Mouse (Mus musculus) kidney, embryonic 16.5 days (tissue): ENCODE measurements around the gene Gpc4. TPM values are rescaled to one million over a fixed set of nuclear protein-coding genes. Genes with fewer than 3 reads are reported as not detected.
A peak's percentile ranks its signal among the peaks of the same experiment; 100 is the strongest.

Experiments used
- ATAC-seq: fragments of 200-750 bp; cut with Nextera tagmentation; 2 replicates; pipeline ENCODE4 v1.8.0; 2017; ENCODE audit warnings: moderate TSS enrichment; ENCODE audit not compliant: low FRiP score, low TSS enrichment
- H3K27ac ChIP-seq: fragments of 300-500 bp; sonication (generic); 2 replicates; pipeline ENCODE4 v1.5.1; 2014; ENCODE audit warnings: low read length
- H3K27me3 ChIP-seq: fragments of 300-500 bp; sonication (generic); 2 replicates; pipeline ENCODE4 v1.6.1; 2014; ENCODE audit warnings: low read length, control low read depth, mixed read lengths; ENCODE audit not compliant: insufficient read depth
- H3K36me3 ChIP-seq: fragments of 300-500 bp; sonication (generic); 2 replicates; pipeline ENCODE4 v1.6.1; 2014; ENCODE audit warnings: low read length, control low read depth, mixed read lengths; ENCODE audit not compliant: insufficient read depth
- H3K4me1 ChIP-seq: fragments of 300-500 bp; sonication (generic); 2 replicates; pipeline ENCODE4 v1.6.1; 2014; ENCODE audit warnings: low read length, control low read depth, mixed read lengths; ENCODE audit not compliant: insufficient read depth
- H3K4me2 ChIP-seq: fragments of 300-500 bp; sonication (generic); replicated peaks from 2 replicates; pipeline ENCODE4 v1.6.1; 2014; ENCODE audit warnings: low read depth, low read length
- H3K4me3 ChIP-seq: fragments of 300-500 bp; sonication (generic); 2 replicates; pipeline ENCODE4 v1.5.1; 2014; ENCODE audit warnings: mild to moderate bottlenecking, low read length
- H3K9ac ChIP-seq: fragments of 300-500 bp; sonication (generic); replicated peaks from 2 replicates; pipeline ENCODE4 v1.6.1; 2014; ENCODE audit warnings: low read length
- H3K9me3 ChIP-seq: fragments of 300-500 bp; sonication (generic); 2 replicates; pipeline ENCODE4 v1.6.1; 2016; ENCODE audit warnings: low read length, control low read depth
- WGBS: fragments of 180-500 bp; shearing (Covaris S2); extraction: QIAGEN DNeasy Blood & Tissue Kit; methylation state at CpG from one replicate; pipeline ENCODE4 v1.1.7; 2014; 5-methylcytosine and 5-hydroxymethylcytosine counted together
- polyA plus RNA-seq: library from polyadenylated mRNA; unstranded; fragments of >200 nt; fragmentation: Nextera tagmentation; extraction: Ambion mirVana; gene quantifications from 2 replicates; pipeline ENCODE4 v1.2.1, GENCODE M21; 2015

The Gpc4 gene
- polyA plus RNA-seq, 1 experiment from 2014 or later = 107 TPM

DNA sequence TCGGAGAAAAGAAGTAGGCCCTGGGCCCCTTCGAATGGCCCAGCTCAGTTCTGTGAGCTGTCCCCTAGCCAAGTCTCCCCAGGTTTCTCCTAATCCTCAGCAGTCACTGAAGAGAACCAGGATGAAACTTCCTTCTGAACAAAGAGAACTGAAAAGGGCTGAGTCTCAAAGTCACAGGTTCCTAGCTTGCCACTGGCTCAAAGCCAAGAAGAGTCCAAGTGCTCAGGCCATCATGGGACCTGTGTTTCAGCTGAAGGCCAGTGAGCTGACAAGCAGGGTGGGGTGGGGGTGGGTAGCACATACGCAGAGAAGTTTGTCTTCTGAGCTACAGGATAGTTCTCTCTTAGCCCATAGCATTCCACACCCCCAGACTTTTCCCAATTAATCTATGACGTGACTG lies 36.3 kb downstream of the Gpc4 start:
- no peaks in the 10 kb centered on the region for H3K9me3 ChIP-seq
- no peak overlapping the region for H3K9ac ChIP-seq
- H3K27ac ChIP-seq = 0 out of 2 replicates have a peak overlapping the region, but pooled peaks have one; percentile 8
- WGBS = 76% methylated on average over 4 of the region's 4 CpGs
- H3K36me3 ChIP-seq = no peaks in the 10 kb centered on the region
- peaks cover 3% of the 10 kb centered on the region; the same call in 1 of the 2 replicates for H3K27me3 ChIP-seq
- no peak overlapping the region for H3K4me3 ChIP-seq
- H3K4me2 ChIP-seq = no peak overlapping the region
- no peak for ATAC-seq
- H3K4me1 ChIP-seq = no peaks in the 10 kb centered on the region

DNA sequence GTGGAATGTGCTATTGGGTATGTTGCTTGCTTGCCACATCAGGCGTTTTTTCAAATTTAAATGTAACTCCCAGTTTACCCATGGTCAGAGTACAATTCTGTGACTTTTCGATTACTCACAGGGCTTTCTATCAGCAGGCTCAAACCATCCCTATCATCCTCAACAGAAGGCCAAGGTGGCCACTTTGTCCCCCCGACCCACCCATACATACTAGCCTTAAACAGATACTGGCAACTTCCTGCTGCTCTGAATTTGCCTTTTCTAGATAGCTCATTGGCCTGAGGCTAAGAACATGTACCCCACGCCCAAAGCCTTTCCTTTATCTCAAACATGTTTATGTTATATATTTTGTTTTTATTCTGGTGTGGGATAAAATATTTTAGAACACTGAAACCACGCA lies 51.4 kb downstream of the Gpc4 start:
- Histone ChIP-seq H3K36me3 (no peaks in the 10 kb centered on the region), H3K27ac (no peak overlapping the region), H3K4me2 (no peak overlapping the region), H3K9me3 (no peaks in the 10 kb centered on the region), H3K9ac (no peak overlapping the region), H3K4me3 (no peak overlapping the region), H3K27me3 (no peaks in the 10 kb centered on the region; the same call in 1 of the 2 replicates), H3K4me1 (no peaks in the 10 kb centered on the region; the same call in 1 of the 2 replicates)
- 90% methylated on average over 5 of the region's 5 CpGs for WGBS
- no peak for ATAC-seq

DNA sequence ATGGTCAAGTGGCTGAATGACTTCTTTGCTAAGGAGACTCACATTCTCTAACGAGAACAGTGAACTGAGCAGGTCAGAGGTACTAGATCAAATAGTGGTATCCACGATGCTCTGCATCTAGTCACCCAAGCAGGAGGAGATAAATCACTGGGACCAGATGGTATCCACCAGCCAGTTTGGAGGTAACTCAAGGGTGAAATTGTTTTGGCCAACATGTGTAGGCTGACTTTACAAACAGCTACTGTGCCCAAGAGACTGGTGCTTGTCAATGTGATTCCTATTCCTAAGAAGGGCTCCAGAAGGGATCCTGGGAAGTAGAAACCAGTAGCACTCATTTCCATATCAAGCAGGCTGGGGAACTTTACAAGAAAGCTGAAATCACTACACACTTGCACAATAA lies 55.4 kb downstream of the Gpc4 start:
- peak overlapping the region; percentile 43; the same call in 1 of the 2 replicates for H3K27ac ChIP-seq
- H3K9ac ChIP-seq = no peak overlapping the region
- H3K27me3 ChIP-seq = no peaks in the 10 kb centered on the region; the same call in 1 of the 2 replicates
- ATAC-seq = peak; percentile 59; the same call in 1 of the 2 replicates
- no peak overlapping the region for H3K4me2 ChIP-seq
- H3K4me1 ChIP-seq = no peaks in the 10 kb centered on the region; the same call in 1 of the 2 replicates
- H3K9me3 ChIP-seq = no peaks in the 10 kb centered on the region
- no peaks in the 10 kb centered on the region for H3K36me3 ChIP-seq
- 24% methylated on average over 2 of the region's 2 CpGs for WGBS
- no peak overlapping the region for H3K4me3 ChIP-seq

DNA sequence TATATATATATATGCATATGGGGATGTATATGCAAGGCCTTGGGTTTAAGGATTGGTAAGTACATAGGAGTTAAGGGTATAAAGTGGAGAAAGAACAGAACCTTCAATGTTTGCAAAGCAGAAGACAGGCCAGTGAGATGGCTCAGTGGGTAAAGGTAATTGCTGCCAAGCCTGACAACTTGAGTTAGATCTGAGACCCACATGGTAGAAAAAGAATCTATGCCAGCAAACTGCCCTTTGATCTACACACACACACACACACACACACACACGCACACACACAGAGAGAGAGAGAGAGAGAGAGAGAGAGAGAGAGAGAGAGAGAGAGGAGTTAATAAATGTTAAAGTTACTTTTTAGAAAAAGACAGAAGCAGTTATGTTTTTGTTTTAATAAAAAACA lies 56.1 kb downstream of the Gpc4 start:
- WGBS = no CpG with 5 or more reads among the region's 1 CpGs
- H3K4me2 ChIP-seq = no peak overlapping the region
- H3K9ac ChIP-seq = no peak overlapping the region
- no peak overlapping the region for H3K27ac ChIP-seq
- ATAC-seq = no peak
- no peaks in the 10 kb centered on the region; the same call in 1 of the 2 replicates for H3K4me1 ChIP-seq
- H3K36me3 ChIP-seq = no peaks in the 10 kb centered on the region
- H3K4me3 ChIP-seq = no peak overlapping the region
- H3K27me3 ChIP-seq = no peaks in the 10 kb centered on the region; the same call in 1 of the 2 replicates
- H3K9me3 ChIP-seq = no peaks in the 10 kb centered on the region

DNA sequence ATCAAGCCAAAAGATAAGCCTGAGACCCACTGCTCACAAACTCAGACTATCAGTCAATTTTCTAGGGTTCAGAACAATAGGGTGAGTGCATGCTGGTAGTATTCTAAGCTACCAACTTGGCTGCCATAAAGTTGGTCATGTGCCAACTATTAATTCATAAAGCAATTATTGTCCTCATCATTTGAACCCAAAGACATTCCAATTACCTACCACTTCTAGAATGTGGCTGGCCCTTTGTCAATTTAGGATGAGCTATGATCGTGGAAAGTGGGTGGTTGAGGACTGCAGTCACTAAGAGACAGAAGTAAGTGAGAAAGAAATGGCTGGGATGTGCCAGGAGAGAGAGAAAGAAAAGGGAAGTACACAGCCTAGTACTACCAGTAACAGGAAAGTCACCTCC lies 61.3 kb downstream of the Gpc4 start:
- Histone ChIP-seq H3K27ac (no peak overlapping the region), H3K4me1 (no peaks in the 10 kb centered on the region), H3K36me3 (no peaks in the 10 kb centered on the region), H3K27me3 (peaks cover 3% of the 10 kb centered on the region; the same call in 1 of the 2 replicates), H3K4me3 (no peak overlapping the region), H3K9me3 (no peaks in the 10 kb centered on the region), H3K4me2 (no peak overlapping the region), H3K9ac (no peak overlapping the region)
- no peak for ATAC-seq
- WGBS = 86% methylated on average over 1 of the region's 1 CpGs

DNA sequence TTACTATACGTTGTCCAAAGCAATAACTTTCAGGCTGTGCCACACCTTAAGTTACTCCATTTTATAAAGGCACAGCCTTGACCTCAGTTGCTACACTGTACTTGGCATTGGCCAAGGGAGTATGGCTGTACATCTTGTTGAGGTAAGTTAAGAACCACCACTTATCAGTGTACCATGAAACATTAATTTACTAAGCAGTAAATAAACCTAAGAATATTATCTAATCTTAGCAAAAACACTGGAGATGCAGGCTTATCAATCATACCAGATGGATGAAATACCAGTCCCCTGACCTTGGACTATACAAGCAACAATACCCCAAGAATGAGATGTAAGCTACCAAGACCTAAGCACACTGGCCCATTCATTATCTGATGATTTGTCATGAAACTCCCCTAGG lies 63.1 kb downstream of the Gpc4 start:
- Histone ChIP-seq H3K27ac (no peak overlapping the region), H3K9me3 (no peaks in the 10 kb centered on the region), H3K4me1 (no peaks in the 10 kb centered on the region), H3K4me2 (no peak overlapping the region), H3K27me3 (peaks cover 3% of the 10 kb centered on the region; the same call in 1 of the 2 replicates), H3K36me3 (no peaks in the 10 kb centered on the region), H3K4me3 (no peak overlapping the region), H3K9ac (no peak overlapping the region)
- 71% methylated on average over 1 of the region's 1 CpGs for WGBS
- no peak for ATAC-seq

DNA sequence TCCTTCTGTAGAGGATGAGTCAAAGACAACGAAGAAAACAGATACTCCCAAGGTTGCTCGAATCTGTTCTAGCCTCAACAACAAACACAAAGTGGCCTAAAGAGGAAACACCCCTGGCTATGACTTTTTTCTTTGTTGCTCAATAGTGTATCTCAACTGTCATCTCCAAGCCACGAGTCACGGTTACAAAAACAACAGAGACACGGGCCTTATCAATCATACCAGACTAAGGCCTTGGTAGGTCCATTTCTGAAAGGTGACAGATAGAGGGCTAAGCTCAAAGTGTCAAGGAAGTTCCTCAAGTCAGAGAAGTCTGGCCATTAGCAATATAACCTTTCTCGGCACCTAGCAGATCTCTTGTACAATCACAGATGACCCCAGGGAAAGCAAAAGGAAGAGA lies 63.6 kb downstream of the Gpc4 start:
- no peak for ATAC-seq
- Histone ChIP-seq H3K9me3 (no peaks in the 10 kb centered on the region), H3K9ac (no peak overlapping the region), H3K4me1 (no peaks in the 10 kb centered on the region), H3K4me2 (no peak overlapping the region), H3K27me3 (peaks cover 3% of the 10 kb centered on the region; the same call in 1 of the 2 replicates), H3K27ac (no peak overlapping the region), H3K4me3 (no peak overlapping the region), H3K36me3 (no peaks in the 10 kb centered on the region)
- WGBS = 78% methylated on average over 6 of the region's 6 CpGs

DNA sequence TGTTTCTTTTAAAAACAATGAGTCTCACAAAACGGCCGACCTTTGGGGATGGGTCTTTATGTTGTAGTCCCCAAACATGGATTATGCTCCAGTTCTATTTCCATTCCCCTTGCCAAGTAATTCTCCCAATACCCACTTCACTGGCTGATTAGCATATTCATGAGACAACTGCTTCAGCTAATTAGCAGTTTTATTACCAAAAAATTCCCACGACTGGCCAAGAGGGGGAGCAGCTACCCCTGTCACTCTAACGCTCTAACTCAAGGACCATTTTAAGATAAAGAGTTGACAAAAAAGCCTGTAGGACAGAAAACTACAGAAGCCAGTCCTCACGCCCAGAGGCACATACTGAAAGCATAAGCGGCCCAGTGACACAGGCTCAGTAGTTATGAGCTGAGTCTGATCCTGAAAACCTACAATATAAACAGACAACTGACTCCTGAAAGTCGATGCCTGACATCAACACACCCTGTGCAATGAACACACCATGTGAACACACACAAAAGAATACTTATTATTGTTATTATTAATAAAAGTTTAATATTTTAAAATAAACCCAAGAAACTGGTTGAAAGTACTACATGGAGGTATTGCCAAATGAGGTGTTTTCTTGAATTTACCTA lies 77.2 kb downstream of the Gpc4 start:
- Histone ChIP-seq H3K4me3 (no peak overlapping the region), H3K9ac (no peak overlapping the region), H3K4me1 (no peaks in the 10 kb centered on the region), H3K27me3 (no peaks in the 10 kb centered on the region; the same call in 1 of the 2 replicates), H3K27ac (no peak overlapping the region), H3K4me2 (no peak overlapping the region), H3K36me3 (no peaks in the 10 kb centered on the region), H3K9me3 (no peaks in the 10 kb centered on the region)
- no peak for ATAC-seq
- WGBS = 47% methylated on average over 7 of the region's 7 CpGs

DNA sequence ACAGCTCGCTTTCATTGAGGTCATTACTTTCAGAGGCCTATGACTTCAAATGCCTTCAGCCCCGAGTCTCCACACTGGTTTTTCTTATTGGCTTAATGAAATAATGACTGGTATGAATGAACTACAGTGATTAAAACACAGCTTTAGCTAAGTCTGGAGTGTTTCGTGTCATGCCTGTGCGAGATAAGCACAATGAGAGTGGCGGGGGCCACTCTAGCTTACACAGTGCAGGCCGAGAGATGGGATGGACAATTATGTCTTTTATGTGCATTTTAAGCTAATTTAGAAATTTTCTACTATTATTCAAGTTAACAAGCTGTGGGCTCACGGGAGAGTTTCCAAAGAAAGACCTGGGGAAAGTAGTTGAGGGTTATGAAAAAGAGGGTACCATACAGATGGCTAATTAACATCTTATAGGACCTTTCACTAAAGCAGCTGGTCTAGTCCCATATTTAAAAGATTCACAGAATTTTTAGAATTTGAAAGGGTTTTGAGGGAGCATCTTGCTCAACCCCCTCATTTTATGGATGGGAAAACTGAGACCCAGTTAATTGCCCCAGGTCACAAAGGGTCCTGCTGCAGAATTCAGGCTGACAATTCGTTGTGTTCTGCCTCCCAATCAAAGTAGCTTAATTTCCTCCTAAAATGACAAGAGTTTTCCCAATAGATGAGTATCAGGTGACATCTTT lies 78.0 kb downstream of the Gpc4 start:
- no peak overlapping the region for H3K27ac ChIP-seq
- ATAC-seq = no peak
- H3K36me3 ChIP-seq = no peaks in the 10 kb centered on the region
- H3K9ac ChIP-seq = no peak overlapping the region
- H3K4me2 ChIP-seq = no peak overlapping the region
- no peaks in the 10 kb centered on the region for H3K9me3 ChIP-seq
- no peak overlapping the region for H3K4me3 ChIP-seq
- H3K27me3 ChIP-seq = no peaks in the 10 kb centered on the region; the same call in 1 of the 2 replicates
- H3K4me1 ChIP-seq = no peaks in the 10 kb centered on the region
- 82% methylated on average over 8 of the region's 8 CpGs for WGBS

DNA sequence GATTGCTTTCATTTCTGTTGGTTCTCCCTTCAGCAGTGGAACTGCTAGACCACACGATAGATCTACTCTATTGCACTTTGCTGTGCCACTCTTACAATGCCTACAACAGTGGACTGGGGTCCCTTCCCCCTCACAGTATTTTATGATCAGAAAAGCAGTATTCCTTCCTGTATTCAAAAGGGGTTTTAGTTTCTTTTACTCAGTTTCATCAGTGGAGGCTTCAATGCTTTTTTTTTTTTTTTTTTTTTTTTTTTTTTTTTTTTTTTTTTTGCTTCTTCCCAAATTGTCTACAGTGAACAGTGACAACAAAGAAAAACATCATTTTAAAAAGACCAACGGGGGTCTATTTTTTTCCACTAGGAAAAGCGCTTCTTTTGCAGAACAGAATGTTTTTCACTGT lies 81.5 kb downstream of the Gpc4 start:
- Histone ChIP-seq H3K27ac (no peak overlapping the region), H3K4me1 (no peaks in the 10 kb centered on the region), H3K4me2 (no peak overlapping the region), H3K9me3 (no peaks in the 10 kb centered on the region), H3K36me3 (no peaks in the 10 kb centered on the region), H3K4me3 (no peak overlapping the region), H3K27me3 (no peaks in the 10 kb centered on the region; the same call in 1 of the 2 replicates), H3K9ac (no peak overlapping the region)
- 69% methylated on average over 3 of the region's 3 CpGs for WGBS
- no peak for ATAC-seq
